Mouse (Mus musculus): ENCODE measurements around the gene Mamstr. TPM values are rescaled to one million over a fixed set of nuclear protein-coding genes. Genes with fewer than 3 reads are reported as not detected.

Mamstr gene
- total RNA-seq, 1 experiment: 0.71 TPM

GRCm38 (mm10) chr7:45623507-45623906 is 16.3 kb upstream of the Mamstr start:
- TF ChIP-seq CHD2 (IDR thresholded peaks at IDR 0.05; ENCODE audit: low read depth, low read length): no peak
- TF ChIP-seq HCFC1 (IDR thresholded peaks at IDR 0.05; ENCODE audit: borderline replicate concordance, insufficient read depth, low read length): no peak
- TF ChIP-seq ZNF384 (IDR thresholded peaks at IDR 0.05; ENCODE audit: low read depth, low read length): no peak
- no peak for TF ChIP-seq MAFK (IDR thresholded peaks at IDR 0.05; ENCODE audit: insufficient read depth, low read depth, low read length)
- TF ChIP-seq ZC3H11A (IDR thresholded peaks at IDR 0.05; ENCODE audit: borderline replicate concordance, low read depth, low read length): no peak
- no peak for DNase-seq (ENCODE audit: low read depth, low spot score)
- Histone ChIP-seq H3K9ac (ENCODE audit: insufficient read depth, low read depth, low read length, poor library complexity, severe bottlenecking) (no peak overlapping the region; the same call in 1 of the 2 replicates), H3K27ac (ENCODE audit: insufficient read depth, low read depth, low read length, poor library complexity, severe bottlenecking) (no peak overlapping the region), H3K4me3 (ENCODE audit: insufficient read depth in 1 of 2, low read depth in 1 of 2, low read length in 2 of 2, poor library complexity in 1 of 2, severe bottlenecking in 1 of 2) (no peak overlapping the region), H3K4me1 (ENCODE audit: control insufficient read depth in 2 of 2, insufficient read depth in 2 of 2, low read length in 2 of 2, poor library complexity in 1 of 2) (peaks cover 0 to 13% of the 10 kb centered on the region in 2 experiments; a peak in 1 of 4 replicates), H3K9me3 (ENCODE audit: control insufficient read depth, insufficient read depth, low read depth, low read length) (no peaks in the 10 kb centered on the region), H3K36me3 (ENCODE audit: control insufficient read depth, insufficient read depth, low read length, poor library complexity, severe bottlenecking) (peaks cover 2% of the 10 kb centered on the region; the same call in 1 of the 2 replicates)
- in situ Hi-C loops (cut with MboI; ENCODE audit: low sequenced_read_pairs in 2 of 2, unreplicated experiment in 2 of 2): no loop called here

- DNase-seq (ENCODE audit: low read depth, low spot score): no peak
Observed at GRCm38 (mm10) chr7:45624718-45625117, 15.1 kb upstream of the Mamstr start.

GRCm38 (mm10) chr7:45625481-45625880 is 14.3 kb upstream of the Mamstr start:
- Histone ChIP-seq H3K4me1 (ENCODE audit: control insufficient read depth in 2 of 2, insufficient read depth in 2 of 2, low read length in 2 of 2, poor library complexity in 1 of 2) (peaks cover 0 to 13% of the 10 kb centered on the region in 2 experiments; a peak in 1 of 4 replicates), H3K36me3 (ENCODE audit: control insufficient read depth, insufficient read depth, low read length, poor library complexity, severe bottlenecking) (no peaks in the 10 kb centered on the region), H3K4me3 (ENCODE audit: insufficient read depth in 1 of 2, low read depth in 1 of 2, low read length in 2 of 2, poor library complexity in 1 of 2, severe bottlenecking in 1 of 2) (no peak overlapping the region), H3K27ac (ENCODE audit: insufficient read depth, low read depth, low read length, poor library complexity, severe bottlenecking) (no peak overlapping the region), H3K9ac (ENCODE audit: insufficient read depth, low read depth, low read length, poor library complexity, severe bottlenecking) (no peak overlapping the region), H3K9me3 (ENCODE audit: control insufficient read depth, insufficient read depth, low read depth, low read length) (no peaks in the 10 kb centered on the region)
- TF ChIP-seq HCFC1 (IDR thresholded peaks at IDR 0.05; ENCODE audit: borderline replicate concordance, insufficient read depth, low read length) (no peak), ZC3H11A (IDR thresholded peaks at IDR 0.05; ENCODE audit: borderline replicate concordance, low read depth, low read length) (no peak), ZNF384 (IDR thresholded peaks at IDR 0.05; ENCODE audit: low read depth, low read length) (no peak), CHD2 (IDR thresholded peaks at IDR 0.05; ENCODE audit: low read depth, low read length) (no peak)
- no peak for DNase-seq (ENCODE audit: low read depth, low spot score)
- in situ Hi-C loops (cut with MboI; ENCODE audit: low sequenced_read_pairs in 2 of 2, unreplicated experiment in 2 of 2): no loop called here

More at GRCm38 (mm10) chr7:45624718-45625117, 15.1 kb upstream of the Mamstr start:
- Histone ChIP-seq H3K36me3 (ENCODE audit: control insufficient read depth, insufficient read depth, low read length, poor library complexity, severe bottlenecking) (no peaks in the 10 kb centered on the region), H3K4me1 (ENCODE audit: control insufficient read depth in 2 of 2, insufficient read depth in 2 of 2, low read length in 2 of 2, poor library complexity in 1 of 2) (peaks cover 0 to 11% of the 10 kb centered on the region in 2 experiments; a peak in 1 of 4 replicates), H3K4me3 (ENCODE audit: insufficient read depth in 1 of 2, low read depth in 1 of 2, low read length in 2 of 2, poor library complexity in 1 of 2, severe bottlenecking in 1 of 2) (no peak overlapping the region), H3K9ac (ENCODE audit: insufficient read depth, low read depth, low read length, poor library complexity, severe bottlenecking) (no peak overlapping the region), H3K9me3 (ENCODE audit: control insufficient read depth, insufficient read depth, low read depth, low read length) (no peaks in the 10 kb centered on the region), H3K27ac (ENCODE audit: insufficient read depth, low read depth, low read length, poor library complexity, severe bottlenecking) (no peak overlapping the region)
- in situ Hi-C loops (cut with MboI; ENCODE audit: low sequenced_read_pairs in 2 of 2, unreplicated experiment in 2 of 2): no loop called here
- TF ChIP-seq MAFK (IDR thresholded peaks at IDR 0.05; ENCODE audit: insufficient read depth, low read depth, low read length) (no peak), HCFC1 (IDR thresholded peaks at IDR 0.05; ENCODE audit: borderline replicate concordance, insufficient read depth, low read length) (no peak), ZC3H11A (IDR thresholded peaks at IDR 0.05; ENCODE audit: borderline replicate concordance, low read depth, low read length) (no peak), CHD2 (IDR thresholded peaks at IDR 0.05; ENCODE audit: low read depth, low read length) (no peak), ZNF384 (IDR thresholded peaks at IDR 0.05; ENCODE audit: low read depth, low read length) (no peak)

DNA sequence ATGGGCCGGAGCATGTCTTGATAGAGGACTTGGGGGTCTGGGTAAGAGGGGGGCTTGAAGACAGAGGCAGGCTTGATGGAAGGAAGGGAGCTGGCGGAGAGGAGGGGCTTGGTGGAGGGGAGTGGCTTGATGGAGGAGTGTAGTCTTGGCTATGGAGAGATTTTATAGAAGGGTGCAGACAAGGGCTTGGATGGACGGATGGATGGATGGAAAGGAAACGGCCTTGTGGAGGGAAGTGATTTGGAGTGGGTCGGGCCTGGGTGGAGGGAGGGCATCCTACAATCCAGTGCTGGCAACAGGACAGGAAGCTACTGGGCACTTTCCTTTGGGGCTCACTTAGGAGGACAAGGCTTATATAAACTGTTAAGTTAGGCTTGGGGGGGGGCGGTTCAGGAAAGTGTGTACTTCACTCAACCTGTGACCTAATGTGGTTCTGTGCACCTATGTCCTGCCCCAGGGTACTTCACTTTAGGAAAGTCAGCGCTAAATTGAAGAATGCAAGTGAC is 13.2 kb upstream of the Mamstr start:
- peaks cover 0 to 11% of the 10 kb centered on the region in 2 experiments; a peak in 1 of 4 replicates for H3K4me1 ChIP-seq (ENCODE audit: control insufficient read depth in 2 of 2, insufficient read depth in 2 of 2, low read length in 2 of 2, poor library complexity in 1 of 2)
- no peaks in the 10 kb centered on the region for H3K36me3 ChIP-seq (ENCODE audit: control insufficient read depth, insufficient read depth, low read length, poor library complexity, severe bottlenecking)
- in situ Hi-C loops (cut with MboI; ENCODE audit: low sequenced_read_pairs in 2 of 2, unreplicated experiment in 2 of 2): no loop called here
- H3K27ac ChIP-seq (ENCODE audit: insufficient read depth, low read depth, low read length, poor library complexity, severe bottlenecking): no peak overlapping the region
- no peak for TF ChIP-seq CHD2 (IDR thresholded peaks at IDR 0.05; ENCODE audit: low read depth, low read length)
- TF ChIP-seq HCFC1 (IDR thresholded peaks at IDR 0.05; ENCODE audit: borderline replicate concordance, insufficient read depth, low read length): no peak
- no peak overlapping the region for H3K9ac ChIP-seq (ENCODE audit: insufficient read depth, low read depth, low read length, poor library complexity, severe bottlenecking)
- H3K9me3 ChIP-seq (ENCODE audit: control insufficient read depth, insufficient read depth, low read depth, low read length): no peaks in the 10 kb centered on the region
- DNase-seq (ENCODE audit: low read depth, low spot score): no peak
- no peak overlapping the region for H3K4me3 ChIP-seq (ENCODE audit: insufficient read depth in 1 of 2, low read depth in 1 of 2, low read length in 2 of 2, poor library complexity in 1 of 2, severe bottlenecking in 1 of 2)

GRCm38 (mm10) chr7:45627261-45627660 is 12.5 kb upstream of the Mamstr start, which contains the start of gene Rasip1:
Gene Rasip1 (plus strand): TSS chr7:45627488.
- Histone ChIP-seq H3K9ac (ENCODE audit: insufficient read depth, low read depth, low read length, poor library complexity, severe bottlenecking) (peak within 1 kb of the TSS; percentile 77), H3K4me1 (ENCODE audit: control insufficient read depth in 2 of 2, insufficient read depth in 2 of 2, low read length in 2 of 2, poor library complexity in 1 of 2) (peaks cover 0 to 11% of the 10 kb centered on the region in 2 experiments; a peak in 1 of 4 replicates), H3K36me3 (ENCODE audit: control insufficient read depth, insufficient read depth, low read length, poor library complexity, severe bottlenecking) (no peaks in the 10 kb centered on the region), H3K27ac (ENCODE audit: insufficient read depth, low read depth, low read length, poor library complexity, severe bottlenecking) (no peak within 1 kb of the TSS), H3K4me3 (ENCODE audit: insufficient read depth in 1 of 2, low read depth in 1 of 2, low read length in 2 of 2, poor library complexity in 1 of 2, severe bottlenecking in 1 of 2) (peak within 1 kb of the TSS; percentile 70 to 83; a peak in 3 of 4 replicates), H3K9me3 (ENCODE audit: control insufficient read depth, insufficient read depth, low read depth, low read length) (no peaks in the 10 kb centered on the region)
- TF ChIP-seq MAFK (IDR thresholded peaks at IDR 0.05; ENCODE audit: insufficient read depth, low read depth, low read length): no peak
- no peak for TF ChIP-seq ZC3H11A (IDR thresholded peaks at IDR 0.05; ENCODE audit: borderline replicate concordance, low read depth, low read length)
- no peak for TF ChIP-seq CHD2 (IDR thresholded peaks at IDR 0.05; ENCODE audit: low read depth, low read length)
- TF ChIP-seq ZNF384 (IDR thresholded peaks at IDR 0.05; ENCODE audit: low read depth, low read length): no peak
- no peak for TF ChIP-seq HCFC1 (IDR thresholded peaks at IDR 0.05; ENCODE audit: borderline replicate concordance, insufficient read depth, low read length)
- in situ Hi-C loops (cut with MboI; ENCODE audit: low sequenced_read_pairs in 2 of 2, unreplicated experiment in 2 of 2): no loop called here
- DNase-seq (ENCODE audit: low read depth, low spot score): no peak
